Mouse (Mus musculus) megakaryocyte, embryonic 14.5 days (primary cell): Measurements from ENCODE around the gene Ffar2.

Experiments
- FLI1 ChIP-seq: IDR thresholded peaks from 2 replicates; pipeline ENCODE4 v1.6.1; 2012; ENCODE audit warnings: low read length, inconsistent platforms, mixed read lengths
- GATA1 ChIP-seq: IDR thresholded peaks from 3 replicates; pipeline ENCODE4 v1.6.1; 2012; ENCODE audit warnings: mixed read lengths, low read length, inconsistent platforms, borderline replicate concordance

DNA sequence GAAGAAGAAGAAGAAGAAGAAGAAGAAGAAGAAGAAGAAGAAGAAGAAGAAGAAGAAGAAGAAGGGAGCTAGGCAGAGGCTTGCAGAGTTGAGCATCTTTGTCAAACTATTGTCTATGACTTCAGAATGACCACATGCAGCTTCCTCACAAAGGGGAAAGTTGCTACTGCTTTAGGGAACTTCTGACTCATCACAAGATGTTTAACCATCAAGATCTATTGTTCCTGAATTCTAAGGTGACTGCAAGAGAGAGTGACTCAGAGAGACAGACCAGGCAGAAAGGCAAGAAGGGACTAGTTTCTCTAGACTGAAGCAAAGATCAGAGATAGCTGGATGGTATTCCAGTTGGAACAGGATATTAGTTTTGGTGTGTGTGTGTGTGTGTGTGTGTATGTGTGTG is 28.7 kb downstream of the Ffar2 start:
- TF ChIP-seq GATA1, result no peak
- no peak for TF ChIP-seq FLI1
